Mouse (Mus musculus): ENCODE results near the gene Tjap1.

DNA sequence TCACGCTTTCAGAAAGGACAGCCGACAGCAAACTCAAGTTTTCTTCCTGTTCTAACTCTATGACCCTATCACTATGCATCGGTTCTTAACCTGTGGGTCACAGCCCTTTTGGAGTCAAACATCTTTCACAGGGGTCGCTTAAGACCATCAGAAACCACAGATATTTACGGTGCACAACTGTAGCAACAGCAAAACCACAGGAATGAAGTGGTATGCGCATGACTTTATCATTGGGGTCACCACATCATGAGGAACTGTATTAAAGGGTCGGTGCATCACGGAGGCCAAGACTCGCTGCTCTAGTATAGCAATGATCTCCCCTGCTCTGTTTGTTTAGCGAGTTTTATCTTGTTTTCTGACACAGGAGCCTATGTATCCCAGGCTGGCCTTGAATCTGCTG is 33.0 kb upstream of the Tjap1 start:
- TF ChIP-seq CTCF (IDR thresholded peaks at IDR 0.05; ENCODE audit: low read depth) (no peak), EP300 (IDR thresholded peaks at IDR 0.05; ENCODE audit: low read depth) (no peak)

Measured in liver, postnatal 0 days (tissue).